Mouse (Mus musculus): ENCODE measurements around the gene St6galnac5. TPM values are rescaled to one million over a fixed set of nuclear protein-coding genes. Genes with fewer than 3 reads are reported as not detected.

St6galnac5 gene
- total RNA-seq, 2 experiments from 2014 or later: 0.04 TPM

DNA sequence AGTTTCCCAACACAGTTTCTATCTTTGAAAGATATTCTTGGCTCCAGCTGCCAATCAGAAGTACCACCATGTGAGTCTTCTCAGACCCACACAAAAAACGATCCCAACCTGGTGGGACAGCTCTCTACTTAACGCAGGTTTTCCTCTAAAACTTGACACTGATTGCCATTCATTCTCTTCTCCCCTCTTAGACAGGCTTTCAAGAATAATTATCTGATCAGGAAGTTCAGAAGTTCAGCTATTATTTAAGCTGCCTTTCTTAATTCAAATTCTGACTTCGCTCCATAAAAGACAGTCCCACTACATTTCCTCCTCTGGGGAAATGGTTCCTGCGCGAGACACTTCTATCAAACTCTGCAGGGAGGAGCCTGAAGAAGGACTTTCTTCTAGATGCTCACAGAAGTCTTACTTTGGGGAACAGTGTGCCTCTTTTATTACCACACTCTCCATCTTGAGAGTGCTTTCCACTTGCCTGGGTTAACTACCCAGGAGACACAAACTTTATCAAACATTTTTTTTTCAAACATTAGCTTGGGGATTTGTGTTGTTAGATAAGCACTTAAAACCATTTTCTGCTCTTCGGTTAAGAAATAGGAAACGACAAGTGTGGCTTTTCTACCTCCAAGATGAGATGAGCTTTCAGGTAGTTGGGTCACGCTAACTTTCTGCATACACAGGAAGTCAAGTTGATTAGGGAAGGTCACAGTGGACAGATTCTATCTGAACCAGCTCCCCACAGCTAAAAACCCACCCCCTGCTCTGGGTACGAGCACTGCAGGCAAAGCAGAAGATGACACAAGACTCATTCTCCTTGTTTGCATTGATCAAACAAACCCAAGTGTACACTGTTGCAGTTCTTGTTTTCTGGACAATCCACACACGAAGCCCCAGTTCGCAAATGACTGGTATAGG lies 30.2 kb downstream of the St6galnac5 start:
- intact Hi-C loops (cut with DNase I; ENCODE audit: low total_unique reads): loop anchor here (10.0 kb wide), 1 partner anchor 167 kb away; no protein-coding TSS in a partner anchor

DNA sequence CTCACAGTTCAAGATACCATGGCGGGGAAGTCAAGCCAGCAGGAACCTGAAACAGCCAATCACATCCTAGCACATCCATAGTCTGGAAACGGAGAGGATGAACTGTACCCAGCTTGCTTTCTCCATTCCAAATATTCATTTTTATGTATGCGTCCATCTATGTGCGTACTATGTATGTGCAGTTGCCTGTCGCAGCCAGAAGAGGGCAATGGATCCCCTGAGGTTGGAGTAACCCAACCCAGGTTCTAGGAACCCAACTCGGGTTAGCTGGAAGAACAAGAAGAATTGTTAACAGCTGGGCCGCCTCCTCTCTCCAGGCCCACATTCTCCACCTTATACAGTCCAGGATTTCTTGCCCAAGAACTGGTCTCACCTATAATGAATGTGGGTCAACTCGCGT lies 31.1 kb downstream of the St6galnac5 start:
- intact Hi-C loops (cut with DNase I; ENCODE audit: low total_unique reads): loop anchor here (10.0 kb wide), 1 partner anchor 166 kb away; no protein-coding TSS in a partner anchor

More for the DNA sequence above, 30.2 kb downstream of the St6galnac5 start:
- no peak for DNase-seq

DNA sequence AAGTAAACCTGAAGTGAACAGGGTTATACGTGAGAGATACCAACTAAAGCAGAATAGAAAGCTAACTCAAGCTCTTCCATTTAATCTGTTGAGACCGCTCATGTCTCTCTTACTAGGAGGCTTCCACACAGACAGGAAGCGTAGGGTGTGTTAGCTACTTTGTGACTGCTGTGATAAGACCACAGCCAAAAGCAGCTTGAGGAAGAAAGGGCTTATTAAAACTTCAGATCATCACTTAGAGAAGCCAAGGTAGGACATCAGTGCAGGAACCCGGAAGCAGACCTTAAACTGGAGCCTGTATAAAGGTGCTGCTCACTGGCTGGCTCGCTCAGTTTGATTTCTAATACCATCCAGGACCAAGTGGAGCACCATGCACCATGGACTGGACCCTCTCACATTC lies 31.7 kb downstream of the St6galnac5 start:
- DNase-seq: no peak
- intact Hi-C loops (cut with DNase I; ENCODE audit: low total_unique reads): loop anchor here (10.0 kb wide), 1 partner anchor 165 kb away; no protein-coding TSS in a partner anchor

More for the DNA sequence above, 31.1 kb downstream of the St6galnac5 start:
- no peak for DNase-seq

DNA sequence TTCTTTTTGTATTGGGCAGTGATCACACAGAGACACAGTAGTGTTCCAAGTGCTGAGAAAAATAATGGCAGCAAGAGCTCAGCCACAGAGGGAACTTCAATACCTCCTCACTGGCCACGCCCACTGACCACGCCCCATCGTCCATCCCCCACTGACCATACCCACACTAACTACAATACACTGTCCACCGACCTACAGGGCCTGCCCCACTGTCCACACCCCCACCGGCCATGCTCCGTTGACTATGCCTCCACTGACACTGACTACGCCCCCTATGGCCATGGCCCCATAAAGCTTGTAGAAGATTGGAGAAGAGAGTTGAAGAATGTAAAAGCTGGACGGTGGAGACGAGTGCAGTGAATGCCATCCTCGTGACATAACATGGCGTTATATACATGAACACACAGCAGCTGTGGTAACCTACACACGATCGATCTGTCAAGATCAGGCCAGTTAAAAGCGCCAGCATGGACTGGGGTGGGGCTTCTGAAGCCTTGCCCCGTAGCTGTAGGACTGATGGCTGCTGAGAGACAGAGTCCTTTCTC lies 32.7 kb downstream of the St6galnac5 start:
- no peak for DNase-seq

DNA sequence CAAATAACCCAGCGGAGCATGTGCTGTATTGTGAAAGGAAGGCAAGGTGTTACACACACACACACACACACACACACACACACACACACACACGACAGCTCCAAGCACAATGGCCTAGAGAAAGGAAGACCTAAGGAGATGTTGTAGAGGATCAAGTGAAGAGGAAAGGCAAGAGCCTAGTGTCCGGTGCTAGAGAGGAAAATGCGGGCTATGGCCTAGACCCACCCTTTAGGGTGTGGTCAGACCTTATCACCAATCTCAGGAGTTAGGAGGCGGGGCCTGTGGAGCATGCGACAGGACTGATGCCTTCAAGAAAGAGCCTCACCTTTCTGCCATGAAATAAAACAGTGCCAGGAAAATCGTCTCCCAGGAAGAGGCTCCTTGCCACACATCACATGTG lies 33.5 kb downstream of the St6galnac5 start:
- DNase-seq: no peak
- intact Hi-C loops (cut with DNase I; ENCODE audit: low total_unique reads): no loop called here

More for the DNA sequence above, 32.7 kb downstream of the St6galnac5 start:
- intact Hi-C loops (cut with DNase I; ENCODE audit: low total_unique reads): no loop called here

DNA sequence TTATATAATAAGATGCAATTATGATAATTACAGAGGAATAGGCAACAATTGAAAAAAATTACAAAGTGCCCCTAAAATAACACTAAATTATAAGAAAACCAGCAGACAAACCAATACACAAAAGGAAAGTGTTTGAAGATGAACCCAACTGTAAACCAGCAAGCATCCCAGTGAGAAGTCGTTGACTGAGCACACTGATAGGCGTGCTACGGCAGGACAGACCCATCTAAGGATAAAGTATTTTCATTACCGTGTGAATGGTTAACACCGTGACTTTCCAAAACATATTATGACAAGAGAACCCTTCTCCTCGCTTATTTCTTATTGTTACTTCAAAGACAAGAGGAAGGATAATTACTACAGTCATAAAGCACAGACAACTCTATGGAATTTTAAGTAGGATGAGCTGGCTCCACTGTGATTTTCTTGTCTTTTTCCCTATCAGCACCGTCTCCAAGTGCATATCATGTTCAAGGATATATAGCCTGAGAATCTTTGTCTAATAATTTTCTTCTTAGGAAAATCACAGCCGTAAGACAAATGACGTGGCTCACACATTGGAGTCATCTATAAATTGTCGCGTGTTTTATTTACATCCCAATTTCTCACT lies 34.9 kb downstream of the St6galnac5 start:
- DNase-seq: no peak
- intact Hi-C loops (cut with DNase I; ENCODE audit: low total_unique reads): no loop called here

DNA sequence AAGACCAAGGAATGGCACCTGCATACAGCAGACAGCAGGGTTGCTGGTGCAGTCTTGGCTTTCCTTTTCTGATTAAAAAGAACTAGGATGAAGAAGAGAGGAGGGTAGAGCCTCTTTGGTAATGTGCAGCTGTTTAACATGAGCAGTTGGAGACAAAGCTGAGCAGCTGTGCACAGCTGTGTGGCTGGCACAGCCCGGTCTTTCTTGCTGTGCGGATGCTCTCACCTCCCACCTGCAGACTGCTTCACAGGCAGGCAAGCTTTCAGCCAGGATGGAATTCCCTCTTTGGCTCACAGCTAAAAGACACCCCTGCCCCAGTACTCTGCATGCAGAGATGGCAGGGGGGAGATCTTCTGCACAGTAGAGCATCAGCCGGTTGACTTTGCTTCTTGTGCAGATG lies 37.3 kb downstream of the St6galnac5 start:
- DNase-seq: no peak
- intact Hi-C loops (cut with DNase I; ENCODE audit: low total_unique reads): no loop called here

DNA sequence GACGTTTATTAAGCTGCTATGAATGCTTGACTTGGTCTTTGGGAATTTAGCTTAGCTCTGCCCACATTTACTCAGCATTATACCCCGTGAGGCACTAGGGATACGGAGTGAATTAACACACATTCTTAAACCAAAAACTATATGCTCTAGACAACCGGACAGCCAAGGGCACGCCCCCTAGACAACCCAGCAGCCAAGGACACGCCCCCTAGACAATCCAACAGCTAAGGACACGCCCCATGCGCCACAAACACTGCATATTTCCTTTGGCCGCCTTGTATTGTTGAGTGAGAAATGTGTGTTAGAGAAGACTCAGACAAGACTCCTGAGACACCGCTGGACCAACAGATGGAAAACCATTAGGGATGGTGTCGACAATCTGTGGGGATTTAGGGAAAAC lies 39.1 kb downstream of the St6galnac5 start:
- DNase-seq: no peak
- intact Hi-C loops (cut with DNase I; ENCODE audit: low total_unique reads): no loop called here

DNA sequence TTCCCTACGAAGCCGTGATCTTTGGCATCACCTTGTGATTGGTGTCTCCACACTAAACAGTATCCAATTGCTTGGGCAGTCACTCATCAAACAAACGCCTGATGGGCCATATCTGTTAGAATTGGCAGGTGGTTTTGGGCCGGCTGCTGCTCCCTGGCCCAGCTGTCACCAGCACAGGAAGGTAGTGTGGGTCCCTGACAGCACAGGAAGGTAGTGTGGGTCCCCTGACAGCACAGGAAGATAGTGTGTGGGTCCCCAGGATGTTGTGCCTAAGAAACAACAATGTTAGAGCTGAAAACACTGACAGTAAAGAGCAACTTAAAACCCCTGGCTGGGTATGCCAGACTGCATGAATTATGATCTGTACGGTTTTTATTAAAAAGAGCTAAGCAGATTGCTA lies 40.4 kb downstream of the St6galnac5 start:
- intact Hi-C loops (cut with DNase I; ENCODE audit: low total_unique reads): no loop called here
- no peak for DNase-seq

DNA sequence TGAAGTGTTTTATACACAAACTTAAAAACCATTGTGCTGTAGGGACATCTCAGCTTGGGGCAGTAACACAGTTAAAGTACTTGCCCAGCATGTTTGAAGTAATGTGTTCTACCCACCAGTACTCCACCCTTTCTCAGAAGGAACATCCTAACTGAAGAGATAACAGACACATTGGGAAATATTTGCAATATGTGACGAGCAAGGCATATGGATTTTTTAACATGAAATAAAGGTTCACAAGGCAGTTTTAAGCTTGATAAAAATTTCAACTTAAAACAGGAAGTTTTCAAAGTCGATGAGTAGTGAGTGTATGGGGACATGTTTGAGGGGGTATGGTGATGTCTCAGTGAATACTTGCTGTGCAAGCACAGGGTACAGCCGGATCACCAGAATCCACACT lies 45.7 kb downstream of the St6galnac5 start:
- no peak for DNase-seq
- intact Hi-C loops (cut with DNase I; ENCODE audit: low total_unique reads): no loop called here

DNA sequence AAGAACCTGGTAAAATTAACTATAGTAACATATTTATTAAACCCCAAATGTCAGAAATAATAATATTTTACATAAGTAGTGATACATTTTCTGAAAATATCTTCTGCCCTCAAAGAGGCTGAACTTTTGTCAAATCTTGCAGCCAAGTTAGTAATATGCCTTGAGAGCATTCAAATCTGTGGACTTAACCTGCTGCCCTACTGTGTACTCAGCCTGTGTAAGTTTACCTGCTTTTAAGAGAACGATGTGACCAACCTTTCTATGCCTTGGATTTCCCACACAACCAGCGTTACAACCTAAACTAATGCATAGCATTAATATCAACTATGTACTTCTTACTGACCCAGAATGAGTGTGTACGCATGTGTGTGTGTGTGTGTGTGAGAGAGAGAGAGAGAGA lies 48.3 kb downstream of the St6galnac5 start:
- intact Hi-C loops (cut with DNase I; ENCODE audit: low total_unique reads): no loop called here
- DNase-seq: no peak

DNA sequence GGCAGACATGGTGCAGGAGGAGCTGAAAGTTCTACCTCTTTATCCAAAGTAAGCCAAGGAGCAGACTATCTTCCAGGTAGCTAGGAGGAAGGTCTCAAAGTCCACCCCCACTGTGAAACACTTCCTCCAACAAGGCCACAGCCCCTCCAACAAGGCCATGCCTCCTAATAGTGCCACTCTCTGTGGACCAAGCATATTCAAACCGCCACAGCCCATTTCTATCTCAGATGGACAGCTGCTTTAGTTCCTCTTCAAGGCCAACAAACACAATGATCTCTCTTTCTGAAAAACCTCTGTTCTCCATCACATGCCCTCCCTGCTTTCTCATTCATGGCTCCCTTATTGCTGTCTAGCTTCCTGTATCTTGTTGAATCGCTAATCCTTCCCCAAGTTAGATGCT lies 49.5 kb downstream of the St6galnac5 start:
- DNase-seq: no peak
- intact Hi-C loops (cut with DNase I; ENCODE audit: low total_unique reads): no loop called here

DNA sequence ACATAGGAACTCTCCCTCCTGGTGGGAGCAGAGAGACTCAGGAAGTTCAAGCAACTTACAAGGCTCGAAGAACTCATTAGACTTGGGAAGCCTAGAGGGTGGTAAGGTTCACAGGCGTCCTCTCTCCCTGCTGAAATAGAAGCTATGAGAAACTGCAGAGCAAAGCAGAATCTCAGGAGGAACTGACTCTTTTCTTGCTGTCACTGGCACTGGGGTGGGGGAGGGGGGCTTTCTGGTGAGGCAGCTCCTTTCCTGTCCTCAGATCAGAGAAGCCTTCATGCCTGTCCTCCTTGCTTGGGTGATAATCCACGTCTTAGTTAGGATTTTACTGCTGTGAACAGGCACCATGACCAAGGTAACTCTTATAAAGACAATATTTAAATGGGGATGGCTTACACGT lies 50.0 kb downstream of the St6galnac5 start:
- intact Hi-C loops (cut with DNase I; ENCODE audit: low total_unique reads): no loop called here
- no peak for DNase-seq

DNA sequence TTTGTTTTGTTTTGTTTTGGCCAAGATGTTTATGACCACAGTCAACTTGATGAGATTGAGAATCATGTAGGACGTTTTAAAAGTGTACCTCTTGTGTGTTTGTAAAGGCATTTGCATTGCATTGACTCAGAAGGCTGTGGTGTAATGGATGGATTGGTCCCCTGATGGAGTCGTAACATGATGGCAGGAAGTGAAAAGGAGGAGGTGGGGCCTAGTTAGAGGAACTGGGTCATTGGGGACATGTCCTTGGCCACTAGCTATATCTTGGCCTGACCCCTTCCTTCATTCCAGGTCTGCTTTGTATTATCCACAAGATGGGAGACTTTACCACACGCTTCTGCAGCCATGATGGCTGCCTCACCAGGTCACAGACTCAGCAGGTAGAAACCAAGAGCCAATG lies 50.7 kb downstream of the St6galnac5 start:
- intact Hi-C loops (cut with DNase I; ENCODE audit: low total_unique reads): no loop called here

DNA sequence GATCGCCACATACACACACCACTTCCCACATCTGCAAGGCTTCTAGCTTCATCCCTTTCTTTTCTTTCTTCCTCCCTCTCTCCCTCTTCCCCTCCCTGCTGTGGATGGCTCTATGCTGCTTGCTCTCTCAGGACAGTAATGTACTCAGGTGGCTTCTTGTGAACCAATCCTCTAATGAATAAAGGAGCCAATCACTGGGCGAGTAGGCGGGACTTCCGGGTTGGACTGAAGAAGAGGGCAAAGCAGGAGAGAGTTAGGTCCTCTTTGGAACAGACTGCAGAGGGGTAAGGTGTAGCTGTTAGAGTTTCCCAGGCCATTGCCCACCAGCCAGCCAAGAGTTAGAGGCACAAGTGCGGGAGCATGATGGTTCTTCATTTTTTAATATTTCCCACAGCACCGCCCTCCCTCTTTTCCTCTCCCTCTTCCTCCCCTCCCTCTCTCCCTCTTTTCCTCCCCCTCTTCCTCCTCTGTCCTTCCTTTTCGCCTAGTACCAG lies 52.2 kb downstream of the St6galnac5 start:
- intact Hi-C loops (cut with DNase I; ENCODE audit: low total_unique reads): no loop called here
- DNase-seq: no peak

More for the DNA sequence above, 50.7 kb downstream of the St6galnac5 start:
- DNase-seq: no peak

DNA sequence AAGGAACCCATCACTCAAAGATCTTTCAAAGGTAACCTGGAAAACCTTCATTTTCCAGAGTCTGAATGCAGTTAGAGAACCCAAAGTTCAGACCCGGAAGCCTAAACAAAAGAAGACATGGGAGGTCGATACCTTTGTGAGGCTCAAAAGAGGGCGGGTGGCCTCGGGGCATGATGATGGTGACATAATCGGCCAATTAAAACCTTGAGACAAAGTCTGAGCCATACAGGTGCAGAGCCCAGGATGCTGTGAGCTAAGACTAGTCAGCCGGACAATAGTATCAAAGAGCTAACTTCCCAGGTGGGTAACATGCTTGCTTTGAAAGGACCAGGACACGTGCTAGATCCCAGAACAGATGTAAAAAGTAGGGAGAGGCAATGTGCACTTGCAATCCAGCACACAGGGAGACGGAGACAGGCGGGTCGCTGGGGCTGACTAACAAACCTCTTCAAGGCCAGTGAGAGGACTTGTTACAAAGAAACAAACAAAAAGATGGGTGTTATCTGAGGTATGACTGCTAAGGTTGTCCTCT lies 52.7 kb downstream of the St6galnac5 start:
- DNase-seq: no peak
- intact Hi-C loops (cut with DNase I; ENCODE audit: low total_unique reads): no loop called here

DNA sequence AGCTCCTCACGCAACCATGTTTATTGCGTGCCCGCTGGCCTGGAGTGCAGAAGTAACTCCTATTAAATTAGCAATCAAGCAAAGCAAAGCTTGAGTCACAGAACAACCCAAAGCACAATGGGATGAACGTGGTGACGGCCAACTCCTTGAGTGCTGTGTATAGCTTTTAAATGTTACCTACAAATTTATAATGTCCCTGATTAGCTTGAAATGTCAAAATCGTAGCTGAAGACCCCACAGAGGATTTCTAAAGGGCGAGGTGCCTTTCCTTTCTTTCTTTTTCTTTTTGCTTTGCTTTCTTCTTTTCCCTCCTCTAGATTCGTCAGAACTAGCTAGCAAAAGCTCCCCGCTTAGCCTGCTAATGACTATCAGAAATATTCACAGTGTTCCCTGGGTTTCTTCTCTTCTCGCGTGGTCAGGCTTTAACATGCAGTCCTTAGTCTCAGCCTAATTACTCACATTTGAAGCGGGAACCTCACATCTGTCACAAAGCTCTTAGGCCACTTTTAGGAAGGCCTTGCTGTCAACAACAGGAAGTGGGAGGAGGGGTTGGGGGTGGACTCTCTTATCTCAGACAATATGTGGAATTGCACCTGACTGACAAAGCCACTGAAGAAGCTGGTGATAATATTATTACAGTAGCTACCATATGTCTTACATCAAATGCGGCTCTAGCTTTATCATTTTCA lies 53.6 kb downstream of the St6galnac5 start:
- intact Hi-C loops (cut with DNase I; ENCODE audit: low total_unique reads): no loop called here
- no peak for DNase-seq

DNA sequence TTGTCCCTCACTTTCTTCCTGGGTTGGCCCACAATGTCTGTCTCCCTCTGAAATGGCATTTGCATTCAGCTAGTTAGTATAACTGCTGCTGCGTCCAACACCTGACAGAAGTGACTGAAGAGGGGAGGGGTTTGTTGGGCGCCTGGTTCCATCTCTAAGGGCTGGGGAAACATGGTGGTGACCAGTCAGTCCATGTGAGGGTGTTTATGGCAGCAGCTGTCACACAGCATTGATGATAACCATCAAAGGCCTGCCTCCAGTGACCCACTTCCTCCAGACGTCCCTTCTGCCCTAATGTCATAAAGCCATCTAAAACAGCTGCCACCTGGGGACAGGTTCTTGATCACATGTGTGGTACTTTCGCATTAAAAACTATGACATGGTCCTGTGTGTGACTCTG lies 55.9 kb downstream of the St6galnac5 start:
- intact Hi-C loops (cut with DNase I; ENCODE audit: low total_unique reads): no loop called here
- DNase-seq: no peak

DNA sequence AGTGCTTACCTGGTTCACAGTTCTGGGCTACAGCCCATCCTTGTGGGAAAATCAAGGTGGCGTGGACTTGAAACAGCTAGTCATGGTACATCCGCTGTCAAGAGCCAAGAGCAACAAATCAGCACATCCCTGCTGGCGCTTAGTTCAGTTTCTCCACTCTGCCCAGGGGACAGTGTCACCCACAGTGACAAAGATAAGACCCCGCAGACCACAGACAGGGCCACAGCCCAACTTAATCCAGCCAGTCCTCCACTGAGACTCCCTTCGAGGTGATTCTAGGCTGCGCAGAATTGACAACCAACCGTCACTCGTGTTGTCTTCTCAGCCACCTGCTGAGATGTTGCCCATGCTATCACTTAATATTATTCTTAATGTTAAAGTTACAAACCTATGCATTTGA lies 56.7 kb downstream of the St6galnac5 start:
- no peak for DNase-seq
- intact Hi-C loops (cut with DNase I; ENCODE audit: low total_unique reads): no loop called here

DNA sequence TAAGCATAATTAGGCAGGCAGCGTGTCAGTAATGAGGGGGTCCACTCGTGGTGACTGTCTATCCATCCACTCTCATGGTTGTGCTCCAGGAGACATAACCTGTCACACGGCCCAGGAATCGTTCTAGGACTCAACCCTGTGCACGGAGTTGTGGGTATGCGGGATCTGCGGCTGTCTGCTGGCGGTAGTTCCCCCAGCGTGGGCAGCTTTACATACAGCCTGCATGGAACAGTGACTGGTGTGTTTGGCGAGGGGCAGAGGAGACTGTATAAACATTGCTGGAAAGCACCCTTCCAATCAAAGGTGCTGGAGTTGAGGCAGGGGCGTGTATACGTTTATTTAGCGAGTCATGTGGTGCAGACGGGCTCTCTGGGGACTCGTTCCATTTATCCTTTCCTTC lies 58.5 kb downstream of the St6galnac5 start:
- intact Hi-C loops (cut with DNase I; ENCODE audit: low total_unique reads): no loop called here

More for the DNA sequence above, 58.5 kb downstream of the St6galnac5 start:
- no peak for DNase-seq
